Mouse (Mus musculus) liver, adult 2 months (tissue): Measurements from ENCODE around the gene Cyp4x1. TPM values are rescaled to one million over a fixed set of nuclear protein-coding genes. Genes with fewer than 3 reads are reported as not detected.

ENCODE experiments used
- DNase-seq: peaks from one replicate; pipeline ENCODE4 v3.0.0-alpha.2; 2011; ENCODE audit warnings: low read depth, low spot score; ENCODE audit errors: extremely low read depth
- H3K27ac ChIP-seq: fragments of 200-500 bp; replicated peaks from 2 replicates; pipeline ENCODE4 v1.5.1; 2012; ENCODE audit warnings: low read depth, mild to moderate bottlenecking, control low read depth, inconsistent platforms, low read length; ENCODE audit not compliant: insufficient read depth
- H3K27me3 ChIP-seq: fragments of 200-500 bp; 2 replicates; pipeline ENCODE4 v1.6.1; 2012; ENCODE audit warnings: mild to moderate bottlenecking, moderate library complexity, low read length, inconsistent platforms; ENCODE audit not compliant: control insufficient read depth, insufficient read depth
- H3K36me3 ChIP-seq: fragments of 200-500 bp; 2 replicates; pipeline ENCODE4 v1.6.1; 2012; ENCODE audit warnings: low read length, inconsistent platforms; ENCODE audit not compliant: control insufficient read depth, insufficient read depth
- H3K4me1 ChIP-seq: fragments of 200-500 bp; 2 replicates; pipeline ENCODE4 v1.6.1; 2011; ENCODE audit warnings: low read length; ENCODE audit not compliant: control insufficient read depth, insufficient read depth
- H3K4me3 ChIP-seq: fragments of 200-500 bp; 2 replicates; pipeline ENCODE4 v1.5.1; 2011; ENCODE audit warnings: low read depth, mild to moderate bottlenecking, control low read depth, low read length, moderate library complexity; ENCODE audit not compliant: insufficient read depth
- H3K79me2 ChIP-seq: fragments of 200-500 bp; 2 replicates; pipeline ENCODE4 v1.6.1; 2012; ENCODE audit warnings: inconsistent platforms, mild to moderate bottlenecking, low read length, moderate library complexity; ENCODE audit not compliant: control insufficient read depth, insufficient read depth
- H3K9ac ChIP-seq: fragments of 200-500 bp; 2 replicates; pipeline ENCODE4 v1.6.1; 2012; ENCODE audit warnings: low read depth, mild to moderate bottlenecking, control low read depth, inconsistent platforms, low read length
- CTCF ChIP-seq: fragments of 200-500 bp; IDR thresholded peaks from 2 replicates; pipeline ENCODE4 v1.5.1; 2011; ENCODE audit warnings: low read depth, low read length, control low read depth
- POLR2A ChIP-seq: fragments of 200-500 bp; IDR thresholded peaks from 2 replicates; pipeline ENCODE4 v1.6.1; 2011; ENCODE audit warnings: low read length, control low read depth; ENCODE audit not compliant: insufficient read depth; ENCODE audit errors: extremely low read depth
- WGBS: fragments of 180-500 bp; shearing (Covaris S2); methylation state at CpG from one replicate; pipeline ENCODE4 v1.1.7; 2018; 5-methylcytosine and 5-hydroxymethylcytosine counted together
- polyA plus RNA-seq: library from polyadenylated mRNA; depleted of rRNA; stranded (reverse); fragments of >200 nt; gene quantifications from 2 replicates; pipeline ENCODE4 v1.2.3, GENCODE M21; 2012
- total RNA-seq: library from RNA; depleted of rRNA; stranded (reverse); fragments of >200 nt; gene quantifications from 2 replicates; pipeline ENCODE4 v1.2.3, GENCODE M21; 2014

Cyp4x1 gene
- total and polyA plus RNA-seq, 2 experiments = 0.09 TPM; not detected in 1

GRCm38 (mm10) chr4:115062875-115063517, 71.1 kb downstream of the Cyp4x1 start:
- WGBS = 2% methylated on average over 58 of the region's 58 CpGs
- Histone ChIP-seq H3K4me1 (0 out of 2 replicates have a peak, but pooled peaks cover 1% of the 10 kb centered on the region), H3K4me3 (peak overlapping the region; percentile 60; the same call in 1 of the 2 replicates), H3K36me3 (no peaks in the 10 kb centered on the region), H3K9ac (peak overlapping the region; percentile 64), H3K79me2 (no peaks in the 10 kb centered on the region), H3K27me3 (peaks cover 34% of the 10 kb centered on the region), H3K27ac (no peak overlapping the region)
- no peak for TF ChIP-seq CTCF
- no peak for DNase-seq

- 6% methylated on average over 9 of the region's 9 CpGs for WGBS
- 0 out of 2 replicates have a peak, but pooled peaks cover 1% of the 10 kb centered on the region for H3K4me1 ChIP-seq
These were observed 71.6 kb downstream of the Cyp4x1 start for GRCm38 (mm10) chr4:115062540-115062874.

GRCm38 (mm10) chr4:115060753-115061152, 73.3 kb downstream of the Cyp4x1 start:
- Histone ChIP-seq H3K9ac (no peak overlapping the region), H3K79me2 (no peaks in the 10 kb centered on the region), H3K4me3 (no peak overlapping the region), H3K27ac (no peak overlapping the region), H3K4me1 (peaks cover 4% of the 10 kb centered on the region; the same call in 1 of the 2 replicates), H3K27me3 (peaks cover 49% of the 10 kb centered on the region), H3K36me3 (no peaks in the 10 kb centered on the region)
- WGBS = 25% methylated on average over 3 of the region's 3 CpGs
- TF ChIP-seq CTCF (no peak), POLR2A (no peak)
- DNase-seq = no peak

More at GRCm38 (mm10) chr4:115062540-115062874, 71.6 kb downstream of the Cyp4x1 start:
- Histone ChIP-seq H3K27me3 (peaks cover 39% of the 10 kb centered on the region), H3K79me2 (no peaks in the 10 kb centered on the region), H3K9ac (no peak overlapping the region), H3K4me3 (no peak overlapping the region), H3K27ac (no peak overlapping the region), H3K36me3 (no peaks in the 10 kb centered on the region)
- no peak for DNase-seq
- TF ChIP-seq POLR2A (no peak), CTCF (no peak)

GRCm38 (mm10) chr4:115059871-115060270, 74.2 kb downstream of the Cyp4x1 start:
- H3K4me1 ChIP-seq = peaks cover 4% of the 10 kb centered on the region; the same call in 1 of the 2 replicates
- TF ChIP-seq POLR2A (no peak), CTCF (no peak)

GRCm38 (mm10) chr4:115058871-115059590, 75.0 kb downstream of the Cyp4x1 start:
- DNase-seq = no peak
- H3K79me2 ChIP-seq = no peaks in the 10 kb centered on the region
- H3K4me1 ChIP-seq = peaks cover 4% of the 10 kb centered on the region; the same call in 1 of the 2 replicates
- H3K36me3 ChIP-seq = no peaks in the 10 kb centered on the region
- 11% methylated on average over 23 of the region's 23 CpGs for WGBS
- peaks cover 49% of the 10 kb centered on the region for H3K27me3 ChIP-seq
- H3K9ac ChIP-seq = peak overlapping the region; percentile 7; the same call in 1 of the 2 replicates
- TF ChIP-seq CTCF (no peak), POLR2A (no peak)
- peak overlapping the region; percentile 41 for H3K27ac ChIP-seq
- H3K4me3 ChIP-seq = peak overlapping the region; percentile 42

More at GRCm38 (mm10) chr4:115059871-115060270, 74.2 kb downstream of the Cyp4x1 start:
- Histone ChIP-seq H3K4me3 (peak overlapping the region; percentile 21; the same call in 1 of the 2 replicates), H3K27ac (no peak overlapping the region), H3K36me3 (no peaks in the 10 kb centered on the region), H3K27me3 (peaks cover 49% of the 10 kb centered on the region), H3K79me2 (no peaks in the 10 kb centered on the region), H3K9ac (no peak overlapping the region)
- 27% methylated on average over 12 of the region's 12 CpGs for WGBS
- DNase-seq = no peak
